Mouse (Mus musculus): Measurements from ENCODE around the gene Ints14. TPM values are rescaled to one million over a fixed set of nuclear protein-coding genes. Genes with fewer than 3 reads are reported as not detected.

Ints14 gene
- polyA plus RNA-seq, 2 experiments, result 14.8 to 23.3 TPM

DNA sequence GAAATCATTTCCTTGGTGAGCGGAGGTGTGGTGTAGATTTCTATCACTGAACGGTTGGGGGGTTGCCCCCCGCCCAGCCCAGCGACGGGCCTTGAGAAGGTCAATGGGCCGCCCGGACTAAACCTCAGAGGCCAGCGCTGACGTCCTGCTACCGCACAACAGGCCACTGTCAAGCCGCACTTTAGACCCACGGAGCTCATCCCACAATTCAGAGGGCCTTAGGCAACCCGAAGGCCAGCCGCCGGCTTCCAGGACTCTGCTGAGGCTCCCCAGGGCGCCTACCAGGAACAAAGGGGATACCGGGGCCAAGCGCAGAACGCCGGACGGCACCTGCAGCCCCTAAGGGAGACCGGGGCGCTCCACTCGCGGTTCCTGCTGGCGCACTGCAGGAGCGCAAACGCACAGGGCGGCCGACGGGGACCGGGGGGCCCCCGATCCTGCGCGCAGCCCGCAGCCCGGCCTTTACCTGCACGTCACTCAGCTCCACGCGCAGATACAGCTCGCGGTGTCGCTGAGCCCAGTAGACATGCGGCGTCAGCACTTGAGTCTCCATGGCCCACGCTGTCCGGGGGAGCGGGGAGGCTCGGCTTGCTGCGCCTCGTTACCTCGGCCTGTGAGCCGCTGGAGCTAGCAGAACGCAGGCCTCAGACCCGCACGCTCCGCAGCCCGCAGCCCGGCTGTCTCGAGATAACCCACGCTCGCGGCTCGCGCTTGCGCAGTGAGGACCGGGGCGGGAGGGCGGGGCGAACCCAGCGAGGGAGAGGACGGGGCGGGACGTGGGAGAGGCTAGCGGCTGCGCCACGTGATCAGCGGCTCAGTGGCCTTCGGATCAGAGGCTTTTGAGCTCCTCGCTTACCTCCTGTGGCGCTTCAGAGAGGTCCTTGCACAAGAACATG, 60.5 kb downstream of the Ints14 start, which contains the start of gene Hacd3:
TSS of gene Hacd3 (minus strand) at position 703 of the 896 bp plus-strand sequence.
- peaks cover 32 to 43% of the 10 kb centered on the region in 2 experiments for H3K4me1 ChIP-seq (replicated peaks; ENCODE audit: control insufficient read depth in 2 of 2, insufficient read depth in 2 of 2, low read length in 1 of 2)
- ATAC-seq (ENCODE audit: insufficient read depth), result peak; percentile 92

DNA sequence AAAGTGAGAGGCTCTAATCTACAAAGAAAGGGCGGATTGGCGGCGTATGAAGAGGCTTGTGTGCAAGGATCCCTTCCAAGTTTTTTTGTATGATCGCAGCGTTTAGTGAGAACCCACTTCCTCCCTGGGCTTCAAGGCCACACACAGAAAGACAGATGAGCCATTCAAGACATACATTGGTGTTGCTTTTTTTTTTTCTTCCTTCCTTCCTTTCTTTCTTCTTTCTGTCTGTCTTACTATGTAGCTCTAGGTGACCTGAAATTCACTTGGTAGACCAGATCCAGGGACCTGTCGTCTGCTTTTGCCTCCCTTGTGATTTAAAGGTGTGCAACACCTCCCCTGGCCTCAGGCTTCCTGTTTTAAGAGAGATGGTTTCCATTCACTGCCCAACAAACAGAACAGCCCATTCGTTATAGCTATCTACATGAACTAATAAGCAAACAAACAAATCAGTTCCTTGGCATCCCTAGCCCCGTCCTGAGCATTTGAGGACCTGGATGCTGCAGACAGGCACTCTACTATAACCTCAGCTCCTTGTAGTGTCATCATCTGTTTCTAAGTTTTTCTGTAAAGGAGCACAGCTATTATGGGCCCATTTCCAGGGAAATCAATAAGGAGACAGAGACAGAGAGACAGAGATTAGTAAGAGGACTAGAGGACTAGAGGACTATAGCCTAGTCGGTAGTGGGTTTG, 61.3 kb downstream of the Ints14 start:
- Histone ChIP-seq H3K27ac (peak overlapping the region; percentile 67), H3K4me2 (ENCODE audit: low read depth) (peak overlapping the region; percentile 97), H3K36me3 (replicated peaks; ENCODE audit: control insufficient read depth, insufficient read depth, low read depth) (no peaks in the 10 kb centered on the region), H3K9ac (replicated peaks) (peak overlapping the region; percentile 66), H3K4me3 (ENCODE audit: insufficient read depth in 1 of 2, low read depth in 2 of 2, low read length in 2 of 2) (peak overlapping the region; percentile 52 to 92), H3K9me3 (ENCODE audit: control insufficient read depth, low read length) (no peaks in the 10 kb centered on the region), H3K27me3 (ENCODE audit: control insufficient read depth, insufficient read depth, low read length) (no peaks in the 10 kb centered on the region), H3K4me1 (replicated peaks; ENCODE audit: control insufficient read depth in 2 of 2, insufficient read depth in 2 of 2, low read length in 1 of 2) (peaks cover 32 to 38% of the 10 kb centered on the region in 2 experiments)
- WGBS (ENCODE audit: insufficient replicate concordance), result 20% methylated on average over 9 of the region's 9 CpGs
- DNase-seq (ENCODE audit: low read depth in 3 of 3, low spot score in 3 of 3) (no peak), ATAC-seq (ENCODE audit: insufficient read depth) (peak; percentile 1; the same call in 1 of the 2 replicates)
- TF ChIP-seq CTCF (IDR thresholded peaks at IDR 0.05; ENCODE audit: low read depth) (no peak), EP300 (IDR thresholded peaks at IDR 0.05; ENCODE audit: low read depth) (no peak)

More for the DNA sequence above, 60.5 kb downstream of the Ints14 start, which contains the start of gene Hacd3:
- Histone ChIP-seq H3K4me3 (ENCODE audit: insufficient read depth in 1 of 2, low read depth in 2 of 2, low read length in 2 of 2) (peak within 1 kb of the TSS; percentile 92 to 95), H3K36me3 (replicated peaks; ENCODE audit: control insufficient read depth, insufficient read depth, low read depth) (no peaks in the 10 kb centered on the region), H3K4me2 (ENCODE audit: low read depth) (peak within 1 kb of the TSS; percentile 97), H3K9ac (replicated peaks) (peak within 1 kb of the TSS; percentile 88), H3K9me3 (ENCODE audit: control insufficient read depth, low read length) (no peaks in the 10 kb centered on the region), H3K27ac (peak within 1 kb of the TSS; percentile 68), H3K27me3 (ENCODE audit: control insufficient read depth, insufficient read depth, low read length) (no peaks in the 10 kb centered on the region)
- no peak for TF ChIP-seq CTCF (IDR thresholded peaks at IDR 0.05; ENCODE audit: low read depth)
- no peak for TF ChIP-seq EP300 (IDR thresholded peaks at IDR 0.05; ENCODE audit: low read depth)
- peak; percentile 76 to 80 (median 80) for DNase-seq (ENCODE audit: low read depth in 3 of 3, low spot score in 3 of 3)
- under 1% methylated on average over 81 of the region's 81 CpGs for WGBS (ENCODE audit: insufficient replicate concordance)

DNA sequence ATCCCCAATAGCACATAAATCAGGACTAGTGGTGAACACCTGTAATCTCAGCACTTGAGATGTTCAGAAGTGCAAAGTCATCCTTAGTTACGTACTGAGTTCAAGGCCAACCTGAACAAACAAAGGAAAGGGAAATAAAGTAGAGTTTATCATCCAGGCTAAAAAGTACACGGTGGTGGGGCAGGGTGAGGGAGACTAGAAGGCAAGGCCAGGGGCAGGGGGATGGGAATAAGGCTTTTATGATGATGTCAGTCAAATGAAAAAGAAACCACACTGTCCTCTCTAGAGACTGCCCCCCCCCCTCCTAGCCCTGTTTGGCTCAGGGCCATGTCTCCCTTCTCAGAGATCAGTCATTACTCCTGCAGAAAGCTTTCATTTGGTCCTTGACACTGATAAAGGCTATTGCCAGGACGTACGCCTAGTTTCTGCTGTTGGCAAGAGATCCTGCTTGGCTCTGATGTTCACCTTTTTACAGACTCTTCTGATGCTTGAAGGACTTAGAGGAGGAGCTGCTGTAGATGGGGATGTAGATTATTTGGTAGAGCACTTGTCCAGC, 62.0 kb downstream of the Ints14 start:
- Histone ChIP-seq H3K4me2 (ENCODE audit: low read depth) (no peak overlapping the region), H3K9me3 (ENCODE audit: control insufficient read depth, low read length) (no peaks in the 10 kb centered on the region), H3K27me3 (ENCODE audit: control insufficient read depth, insufficient read depth, low read length) (no peaks in the 10 kb centered on the region), H3K4me1 (replicated peaks; ENCODE audit: control insufficient read depth in 2 of 2, insufficient read depth in 2 of 2, low read length in 1 of 2) (peaks cover 32 to 37% of the 10 kb centered on the region in 2 experiments), H3K27ac (no peak overlapping the region), H3K4me3 (ENCODE audit: insufficient read depth in 1 of 2, low read depth in 2 of 2, low read length in 2 of 2) (no peak overlapping the region), H3K36me3 (replicated peaks; ENCODE audit: control insufficient read depth, insufficient read depth, low read depth) (no peaks in the 10 kb centered on the region), H3K9ac (replicated peaks) (no peak overlapping the region)
- no peak for ATAC-seq (ENCODE audit: insufficient read depth)
- WGBS (ENCODE audit: insufficient replicate concordance), result 62% methylated on average over 4 of the region's 4 CpGs
- no peak for TF ChIP-seq EP300 (IDR thresholded peaks at IDR 0.05; ENCODE audit: low read depth)
- TF ChIP-seq CTCF (IDR thresholded peaks at IDR 0.05; ENCODE audit: low read depth), result no peak
- DNase-seq (ENCODE audit: low read depth in 3 of 3, low spot score in 3 of 3), result no peak

DNA sequence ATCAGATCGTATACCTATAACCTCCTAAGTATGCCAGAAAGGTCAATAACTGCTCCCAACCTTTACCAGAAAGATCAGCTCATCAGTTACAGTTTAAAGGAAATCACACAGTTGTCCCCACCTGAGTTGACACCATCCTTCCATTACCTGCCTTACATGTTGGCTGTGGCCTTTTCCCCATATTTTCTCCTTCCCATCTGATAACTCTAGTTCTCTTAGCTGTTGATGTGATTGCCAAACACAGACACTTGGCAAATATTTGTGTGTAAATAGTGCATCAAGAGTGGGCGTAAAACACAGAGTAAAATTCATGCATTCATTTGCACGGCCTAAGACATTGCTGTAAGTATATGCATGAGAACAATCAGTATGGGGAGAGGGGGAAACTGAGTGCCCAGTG, 62.7 kb downstream of the Ints14 start:
- no peak for ATAC-seq (ENCODE audit: insufficient read depth)
- Histone ChIP-seq H3K4me3 (ENCODE audit: insufficient read depth in 1 of 2, low read depth in 2 of 2, low read length in 2 of 2) (no peak overlapping the region), H3K27ac (no peak overlapping the region), H3K4me2 (ENCODE audit: low read depth) (no peak overlapping the region), H3K4me1 (replicated peaks; ENCODE audit: control insufficient read depth in 2 of 2, insufficient read depth in 2 of 2, low read length in 1 of 2) (peaks cover 28 to 31% of the 10 kb centered on the region in 2 experiments), H3K9ac (replicated peaks) (no peak overlapping the region), H3K36me3 (replicated peaks; ENCODE audit: control insufficient read depth, insufficient read depth, low read depth) (no peaks in the 10 kb centered on the region), H3K9me3 (ENCODE audit: control insufficient read depth, low read length) (no peaks in the 10 kb centered on the region), H3K27me3 (ENCODE audit: control insufficient read depth, insufficient read depth, low read length) (no peaks in the 10 kb centered on the region)
- no peak for TF ChIP-seq CTCF (IDR thresholded peaks at IDR 0.05; ENCODE audit: low read depth)
- TF ChIP-seq EP300 (IDR thresholded peaks at IDR 0.05; ENCODE audit: low read depth), result no peak
- DNase-seq (ENCODE audit: low read depth in 3 of 3, low spot score in 3 of 3), result no peak
- 75% methylated on average over 3 of the region's 3 CpGs for WGBS (ENCODE audit: insufficient replicate concordance)
